Mouse (Mus musculus) MEL (cell line): Measurements from ENCODE around the gene Slc7a6os. TPM values are rescaled to one million over a fixed set of nuclear protein-coding genes. Genes with fewer than 3 reads are reported as not detected.

Source experiments
- DNase-seq: peaks from one replicate; pipeline ENCODE4 v3.0.0; 2011; ENCODE audit warnings: low read depth, low spot score
- H3K27ac ChIP-seq: 2 replicates; pipeline ENCODE4 v1.5.1; 2012; ENCODE audit warnings: low read depth, mild to moderate bottlenecking, control low read depth, low read length, moderate library complexity; ENCODE audit not compliant: control insufficient read depth
- H3K27me3 ChIP-seq, 2 experiments: fragments of 150-350 bp in 1 of 2; sonication (generic) in 1 of 2; 2 replicates each; pipeline ENCODE4 v1.6.1; 2012; ENCODE audit warnings: low read length in 2 of 2, mild to moderate bottlenecking in 2 of 2, improper control_type of control experiment in 1 of 2, moderate library complexity in 1 of 2; ENCODE audit not compliant: insufficient read depth in 2 of 2, control insufficient read depth in 1 of 2
- H3K36me3 ChIP-seq, 2 experiments: 2 replicates each; pipeline ENCODE4 v1.6.1; 2012 to 2014; ENCODE audit warnings: low read length in 2 of 2, improper control_type of control experiment in 1 of 2, inconsistent platforms in 1 of 2, mild to moderate bottlenecking in 1 of 2; ENCODE audit not compliant: insufficient read depth in 2 of 2, control insufficient read depth in 1 of 2
- H3K4me1 ChIP-seq, 2 experiments: fragments of 150-350 bp in 1 of 2; sonication (generic) in 1 of 2; 2 replicates each; pipeline ENCODE4 v1.6.1; 2012; ENCODE audit warnings: low read length in 2 of 2, improper control_type of control experiment in 1 of 2, mild to moderate bottlenecking in 1 of 2; ENCODE audit not compliant: insufficient read depth in 2 of 2, control insufficient read depth in 1 of 2
- H3K4me3 ChIP-seq, 2 experiments: fragments of 150-350 bp in 1 of 2; sonication (generic) in 1 of 2; 2 replicates each; pipeline ENCODE4 v1.5.1; 2012; ENCODE audit warnings: low read depth in 2 of 2, low read length in 2 of 2, mild to moderate bottlenecking in 2 of 2, moderate library complexity in 2 of 2, control low read depth in 1 of 2, improper control_type of control experiment in 1 of 2; ENCODE audit not compliant: control insufficient read depth in 1 of 2, insufficient read depth in 1 of 2
- H3K79me2 ChIP-seq: 2 replicates; pipeline ENCODE4 v1.6.1; 2012; ENCODE audit warnings: mild to moderate bottlenecking, low read length, moderate library complexity; ENCODE audit not compliant: control insufficient read depth, poor library complexity, insufficient read depth
- H3K9ac ChIP-seq: 2 replicates; pipeline ENCODE4 v1.6.1; 2012; ENCODE audit warnings: low read depth, mild to moderate bottlenecking, control low read depth, low read length, moderate library complexity; ENCODE audit not compliant: control insufficient read depth, poor library complexity, severe bottlenecking
- H3K9me3 ChIP-seq: fragments of 150-350 bp; sonication (generic); replicated peaks from 2 replicates; pipeline ENCODE4 v1.6.1; 2012; ENCODE audit warnings: mild to moderate bottlenecking, low read length, improper control_type of control experiment, moderate library complexity; ENCODE audit not compliant: insufficient read depth
- BHLHE40 ChIP-seq: IDR thresholded peaks from 2 replicates; pipeline ENCODE4 v1.6.1; 2012; ENCODE audit warnings: low read depth, mild to moderate bottlenecking, inconsistent platforms, low read length, improper control_type of control experiment, borderline replicate concordance
- CHD1 ChIP-seq: IDR thresholded peaks from 2 replicates; pipeline ENCODE4 v1.6.1; 2012; ENCODE audit warnings: low read depth, mild to moderate bottlenecking, inconsistent platforms, low read length, improper control_type of control experiment
- CHD2 ChIP-seq: IDR thresholded peaks from 2 replicates; pipeline ENCODE4 v1.6.1; 2011; ENCODE audit warnings: low read length, improper control_type of control experiment
- CTCF ChIP-seq, 3 experiments: IDR thresholded peaks in 2 of 3; conservative IDR thresholded peaks in 1 of 3; 2 replicates each; pipeline ENCODE4 v1.5.1; 2011 to 2012; ENCODE audit warnings: low read length in 3 of 3, low read depth in 2 of 3, mild to moderate bottlenecking in 2 of 3, improper control_type of control experiment in 1 of 3, inconsistent platforms in 1 of 3, mixed read lengths in 1 of 3, moderate library complexity in 1 of 3; ENCODE audit not compliant: control insufficient read depth in 1 of 3, insufficient read depth in 1 of 3, poor library complexity in 1 of 3, severe bottlenecking in 1 of 3
- E2F4 ChIP-seq: IDR thresholded peaks from 2 replicates; pipeline ENCODE4 v1.6.1; 2011; ENCODE audit warnings: low read depth, low read length, improper control_type of control experiment, borderline replicate concordance
- ELF1 ChIP-seq: IDR thresholded peaks from 2 replicates; pipeline ENCODE4 v1.6.1; 2014; ENCODE audit warnings: low read depth, mild to moderate bottlenecking, inconsistent platforms, low read length, improper control_type of control experiment, moderate library complexity
- EP300 ChIP-seq, 2 experiments: IDR thresholded peaks; 2 replicates each; pipeline ENCODE4 v1.6.1; 2011; ENCODE audit warnings: improper control_type of control experiment in 2 of 2, low read length in 2 of 2, low read depth in 1 of 2, mild to moderate bottlenecking in 1 of 2
- ETS1 ChIP-seq: IDR thresholded peaks from 2 replicates; pipeline ENCODE4 v1.6.1; 2012; ENCODE audit warnings: low read depth, mild to moderate bottlenecking, inconsistent platforms, low read length, improper control_type of control experiment, moderate library complexity
- GABPA ChIP-seq: IDR thresholded peaks from 2 replicates; pipeline ENCODE4 v1.6.1; 2012; ENCODE audit warnings: low read depth, mild to moderate bottlenecking, inconsistent platforms, low read length, improper control_type of control experiment, moderate library complexity
- GATA1 ChIP-seq: IDR thresholded peaks from 2 replicates; pipeline ENCODE4 v1.6.1; 2011; ENCODE audit warnings: low read depth, low read length, improper control_type of control experiment
- HCFC1 ChIP-seq: IDR thresholded peaks from 2 replicates; pipeline ENCODE4 v1.6.1; 2012; ENCODE audit warnings: low read depth, mild to moderate bottlenecking, inconsistent platforms, low read length, improper control_type of control experiment, moderate library complexity
- JUND ChIP-seq: IDR thresholded peaks from 2 replicates; pipeline ENCODE4 v1.6.1; 2011; ENCODE audit warnings: low read depth, mild to moderate bottlenecking, improper control_type of control experiment, low read length
- KAT2A ChIP-seq: conservative IDR thresholded peaks from 2 replicates; pipeline ENCODE4 v1.6.1; 2012; ENCODE audit warnings: low read depth, low read length, improper control_type of control experiment, inconsistent platforms
- MAFK ChIP-seq: IDR thresholded peaks from 2 replicates; pipeline ENCODE4 v1.6.1; 2011; ENCODE audit warnings: low read depth, mild to moderate bottlenecking, low read length, improper control_type of control experiment, borderline replicate concordance
- MAX ChIP-seq: IDR thresholded peaks from 2 replicates; pipeline ENCODE4 v1.6.1; 2011; ENCODE audit warnings: low read length, improper control_type of control experiment
- MAZ ChIP-seq: IDR thresholded peaks from 2 replicates; pipeline ENCODE4 v1.6.1; 2012; ENCODE audit warnings: low read depth, mild to moderate bottlenecking, inconsistent platforms, low read length, improper control_type of control experiment
- MEF2A ChIP-seq: IDR thresholded peaks from 2 replicates; pipeline ENCODE4 v1.6.1; 2014; ENCODE audit warnings: low read depth, mild to moderate bottlenecking, inconsistent platforms, low read length, improper control_type of control experiment; ENCODE audit not compliant: poor library complexity, insufficient replicate concordance, severe bottlenecking; ENCODE audit errors: extremely low read depth
- MXI1 ChIP-seq: IDR thresholded peaks from 2 replicates; pipeline ENCODE4 v1.6.1; 2011; ENCODE audit warnings: mild to moderate bottlenecking, low read depth, low read length, improper control_type of control experiment
- MYB ChIP-seq: IDR thresholded peaks from 2 replicates; pipeline ENCODE4 v1.6.1; 2011; ENCODE audit warnings: mild to moderate bottlenecking, low read depth, low read length, improper control_type of control experiment
- MYC ChIP-seq: IDR thresholded peaks from 2 replicates; pipeline ENCODE4 v1.6.1; 2011; ENCODE audit warnings: low read depth, mild to moderate bottlenecking, low read length, improper control_type of control experiment, moderate library complexity
- NELFE ChIP-seq: IDR thresholded peaks from 2 replicates; pipeline ENCODE4 v1.6.1; 2011; ENCODE audit warnings: low read depth, low read length, improper control_type of control experiment
- NRF1 ChIP-seq: IDR thresholded peaks from 2 replicates; pipeline ENCODE4 v1.6.1; 2014; ENCODE audit warnings: low read depth, mild to moderate bottlenecking, inconsistent platforms, low read length, improper control_type of control experiment, moderate library complexity; ENCODE audit not compliant: poor library complexity, insufficient read depth, severe bottlenecking
- POLR2A ChIP-seq, 2 experiments: IDR thresholded peaks; 2 replicates each; pipeline ENCODE4 v1.6.1; 2011 to 2012; ENCODE audit warnings: low read length in 2 of 2, mild to moderate bottlenecking in 2 of 2, control low read depth in 1 of 2, improper control_type of control experiment in 1 of 2, low read depth in 1 of 2, moderate library complexity in 1 of 2; ENCODE audit not compliant: control insufficient read depth in 1 of 2, insufficient read depth in 1 of 2, poor library complexity in 1 of 2
- POLR2AphosphoS2 ChIP-seq: IDR thresholded peaks from 2 replicates; pipeline ENCODE4 v1.6.1; 2011; ENCODE audit warnings: low read length, improper control_type of control experiment
- POLR2AphosphoS5 ChIP-seq: IDR thresholded peaks from 2 replicates; pipeline ENCODE4 v1.6.1; 2012; ENCODE audit warnings: low read depth, borderline replicate concordance, mild to moderate bottlenecking, inconsistent platforms, low read length, moderate library complexity, mixed read lengths
- RAD21 ChIP-seq: IDR thresholded peaks from 2 replicates; pipeline ENCODE4 v1.6.1; 2011; ENCODE audit warnings: mild to moderate bottlenecking, low read depth, low read length, improper control_type of control experiment
- RCOR1 ChIP-seq: IDR thresholded peaks from 2 replicates; pipeline ENCODE4 v1.6.1; 2012; ENCODE audit warnings: low read depth, mild to moderate bottlenecking, inconsistent platforms, low read length, improper control_type of control experiment
- SIN3A ChIP-seq: IDR thresholded peaks from 2 replicates; pipeline ENCODE4 v1.6.1; 2012; ENCODE audit warnings: low read length, improper control_type of control experiment, inconsistent platforms
- SMC3 ChIP-seq: IDR thresholded peaks from 2 replicates; pipeline ENCODE4 v1.6.1; 2011; ENCODE audit warnings: low read depth, low read length, improper control_type of control experiment
- TAL1 ChIP-seq: IDR thresholded peaks from 2 replicates; pipeline ENCODE4 v1.6.1; 2012; ENCODE audit warnings: mild to moderate bottlenecking, inconsistent platforms, low read length, moderate library complexity, mixed read lengths
- TBP ChIP-seq: IDR thresholded peaks from 2 replicates; pipeline ENCODE4 v1.8.0; 2011; ENCODE audit warnings: low read depth, low read length, improper control_type of control experiment
- TCF12 ChIP-seq: IDR thresholded peaks from 2 replicates; pipeline ENCODE4 v1.6.1; 2014; ENCODE audit warnings: low read depth, mild to moderate bottlenecking, inconsistent platforms, low read length, improper control_type of control experiment, moderate library complexity
- UBTF ChIP-seq: IDR thresholded peaks from 2 replicates; pipeline ENCODE4 v1.6.1; 2012; ENCODE audit warnings: low read depth, mild to moderate bottlenecking, inconsistent platforms, low read length, improper control_type of control experiment, moderate library complexity, borderline replicate concordance; ENCODE audit not compliant: insufficient read depth
- USF1 ChIP-seq: IDR thresholded peaks from 2 replicates; pipeline ENCODE4 v1.6.1; 2014; ENCODE audit warnings: low read depth, mild to moderate bottlenecking, inconsistent platforms, low read length, improper control_type of control experiment, moderate library complexity
- USF2 ChIP-seq, 2 experiments: IDR thresholded peaks; 2 replicates each; pipeline ENCODE4 v1.6.1; 2011 to 2012; ENCODE audit warnings: improper control_type of control experiment in 2 of 2, low read length in 2 of 2, borderline replicate concordance in 1 of 2, inconsistent platforms in 1 of 2, low read depth in 1 of 2, mild to moderate bottlenecking in 1 of 2; ENCODE audit not compliant: insufficient read depth in 1 of 2
- ZC3H11A ChIP-seq: IDR thresholded peaks from 2 replicates; pipeline ENCODE4 v1.6.1; 2012; ENCODE audit warnings: low read depth, mild to moderate bottlenecking, inconsistent platforms, low read length, improper control_type of control experiment
- ZMIZ1 ChIP-seq: IDR thresholded peaks from 2 replicates; pipeline ENCODE4 v1.6.1; 2012; ENCODE audit warnings: low read depth, mild to moderate bottlenecking, inconsistent platforms, low read length, improper control_type of control experiment, moderate library complexity
- ZNF384 ChIP-seq: IDR thresholded peaks from 2 replicates; pipeline ENCODE4 v1.6.1; 2012; ENCODE audit warnings: low read depth, mild to moderate bottlenecking, inconsistent platforms, low read length, improper control_type of control experiment
- polyA plus RNA-seq, 2 experiments: library from polyadenylated mRNA; stranded (reverse) in 1 of 2; unstranded in 1 of 2; fragments of >175 nt in 1 of 2; fragments of >200 nt in 1 of 2; gene quantifications; 2 replicates each; pipeline versions ENCODE4 v1.2.1 to v1.2.4; 2012; ENCODE audit warnings: low replicate concordance in 2 of 2, low read depth in 1 of 2; ENCODE audit not compliant: insufficient read length in 2 of 2, insufficient read depth in 1 of 2, missing spikeins in 1 of 2
- total RNA-seq: library from RNA; depleted of rRNA; stranded (reverse); fragments of 300-350 nt; gene quantifications from 2 replicates; pipeline ENCODE4 v1.2.3, GENCODE M21; 2012

The Slc7a6os gene
- total and polyA plus RNA-seq, 3 experiments: 52.0 to 53.6 TPM; not detected in 1

- peaks cover 0 to 18% of the 10 kb centered on the region in 2 experiments; a peak in 2 of 4 replicates for H3K36me3 ChIP-seq
- H3K27me3 ChIP-seq: no peaks in the 10 kb centered on the region
- no peaks in the 10 kb centered on the region for H3K79me2 ChIP-seq
- H3K27ac ChIP-seq: no peak overlapping the region
- H3K9me3 ChIP-seq: no peaks in the 10 kb centered on the region
- H3K9ac ChIP-seq: no peak overlapping the region
- H3K4me1 ChIP-seq: peaks cover 0 to 20% of the 10 kb centered on the region in 2 experiments; a peak in 2 of 4 replicates
- no peak overlapping the region for H3K4me3 ChIP-seq
- peak; percentile 78 for DNase-seq
- TF ChIP-seq SIN3A (peak; percentile 82), USF1 (no peak), NELFE (no peak), JUND (no peak), CHD1 (no peak), KAT2A (no peak), TCF12 (peak; percentile 85), RAD21 (no peak), TBP (no peak), USF2 (IDR thresholded peaks at IDR 0.05; ENCODE audit: borderline replicate concordance in 1 of 2, insufficient read depth in 1 of 2, low read depth in 1 of 2, low read length in 2 of 2) (no peak), TAL1 (peak; percentile 65), POLR2A (IDR thresholded peaks at IDR 0.05; ENCODE audit: control insufficient read depth in 1 of 2, insufficient read depth in 1 of 2, low read depth in 1 of 2, low read length in 2 of 2, poor library complexity in 1 of 2) (no peak), MAFK (peak; percentile 87), MYB (no peak), BHLHE40 (peak; percentile 96), MAX (0 out of 2 replicates have a peak, but pooled peaks have one; percentile 47), ELF1 (peak; percentile 33; the same call in 1 of the 2 replicates), POLR2AphosphoS2 (no peak), SMC3 (no peak), EP300 (IDR thresholded peaks at IDR 0.05; ENCODE audit: low read depth in 1 of 2, low read length in 2 of 2) (peak; percentile 91 to 93), CTCF (IDR thresholded peaks at IDR 0.05 in 2 of 3, conservative IDR thresholded peaks at IDR 0.05 in 1 of 3; ENCODE audit: control insufficient read depth in 1 of 3, insufficient read depth in 1 of 3, low read depth in 2 of 3, low read length in 3 of 3, poor library complexity in 1 of 3, severe bottlenecking in 1 of 3) (no peak), NRF1 (no peak), ETS1 (peak; percentile 83), MXI1 (peak; percentile 76), MEF2A (no peak), RCOR1 (peak; percentile 100), MAZ (no peak), GABPA (no peak), CHD2 (no peak), E2F4 (no peak), HCFC1 (no peak), ZNF384 (no peak), GATA1 (peak; percentile 95), POLR2AphosphoS5 (no peak), ZC3H11A (no peak), UBTF (no peak), MYC (peak; percentile 64; the same call in 1 of the 2 replicates), ZMIZ1 (no peak)
Observed at GRCm38 (mm10) chr8:106157419-106157818, 53.3 kb downstream of the Slc7a6os start.
